Comparison of ENCODE assay signal across 21 mouse cellular contexts in the genomic region with DNA sequence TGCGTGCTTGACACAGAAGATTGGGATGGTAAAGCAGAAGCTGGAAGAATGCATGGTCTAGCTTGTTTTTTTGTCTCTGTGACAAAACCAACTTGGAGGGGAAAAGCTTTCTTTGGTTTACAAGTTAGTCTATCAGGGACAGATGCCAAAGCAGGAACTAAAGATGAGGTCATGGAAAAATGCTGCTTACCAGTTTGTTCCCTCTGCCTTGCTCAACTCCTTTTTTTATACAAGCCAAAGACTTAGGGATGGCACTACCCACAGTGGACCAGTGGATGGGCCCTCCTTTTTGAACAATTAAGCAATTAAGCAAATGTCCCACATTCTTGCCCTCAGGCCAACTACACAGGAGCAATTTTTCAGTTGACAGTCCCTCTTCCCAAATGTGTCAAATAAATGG. TPM values are rescaled to one million over a fixed set of nuclear protein-coding genes. Genes with fewer than 3 reads are reported as not detected.
A peak's percentile ranks its signal among the peaks of the same experiment; 100 is the strongest.
DNase-seq lines count a peak whose midpoint lies in the region; ATAC-seq and TF ChIP-seq lines count a peak whose summit lies in the region.
"Had no signal": no experiment of that assay in that cellular context is flagged by ENCODE, and none has a peak within 500 bp of the region (broad histone marks: within the 10 kb centered on the region; RNA-seq: fewer than 3 reads in every experiment).

No protein-coding gene starts in this region.

- H3K27ac ChIP-seq in lung, postnatal 0 days (ENCODE audit: low read length): no peak overlapping the region
- H3K27ac ChIP-seq: forebrain, embryonic 15.5 days; heart, embryonic 10.5 days; hindbrain, embryonic 13.5 days; hindbrain, postnatal 0 days had no signal

- peak; percentile 2 for DNase-seq in adrenal gland, adult 2 months
- no peak for DNase-seq in adrenal gland, postnatal 10 days
- peak; percentile 21 for DNase-seq in lung, postnatal 0 days (ENCODE audit: low spot score)
- no peak for DNase-seq in lung, postnatal 14 days
- peak; percentile 18 for DNase-seq in 3T3-L1 (ENCODE audit: low read depth, low spot score)
- DNase-seq in brain, embryonic 14.5 days (ENCODE audit: low read depth): peak; percentile 5
- no peak for DNase-seq in ovary, postnatal 36 days (ENCODE audit: low spot score)
- DNase-seq in left cerebral cortex, postnatal 25 days (ENCODE audit: low spot score in 2 of 2): no peak
- DNase-seq: adrenal gland, postnatal 14 days; cerebellum, adult 2 months; cerebellum, postnatal 10 days; gastrocnemius, postnatal 14 days; heart, adult 11 months; heart, postnatal 14 days had no signal

- H3K9me3 ChIP-seq in lung, postnatal 0 days (ENCODE audit: low read length): no peaks in the 10 kb centered on the region
- H3K9me3 ChIP-seq: forebrain, embryonic 15.5 days; heart, embryonic 10.5 days; hindbrain, embryonic 13.5 days had no signal

- ATAC-seq in lung, postnatal 0 days: no peak
- ATAC-seq: forebrain, embryonic 15.5 days; hindbrain, postnatal 0 days had no signal

- TF ChIP-seq POLR2A in brain, embryonic 14.5 days (IDR thresholded peaks at IDR 0.05; ENCODE audit: borderline replicate concordance, extremely low read depth, insufficient read depth, insufficient read length, poor library complexity, severe bottlenecking): no peak

- intact Hi-C loops in left cerebral cortex, postnatal 25 days (cut with DNase I): no loop called here

- H3K4me2 ChIP-seq in lung, postnatal 0 days (replicated peaks; ENCODE audit: low read depth, low read length): no peak overlapping the region
- H3K4me2 ChIP-seq: forebrain, embryonic 15.5 days; hindbrain, embryonic 13.5 days had no signal

- WGBS in lung, postnatal 0 days: 90% methylated on average over 1 of the region's 1 CpGs

- no peaks in the 10 kb centered on the region for H3K36me3 ChIP-seq in lung, postnatal 0 days (ENCODE audit: insufficient read depth, low read length)
- H3K36me3 ChIP-seq: forebrain, embryonic 15.5 days; heart, embryonic 10.5 days; hindbrain, embryonic 13.5 days had no signal

- TF ChIP-seq CTCF in lung, postnatal 0 days (IDR thresholded peaks at IDR 0.05): no peak
- no peak for TF ChIP-seq CTCF in brain, embryonic 14.5 days (IDR thresholded peaks at IDR 0.05; ENCODE audit: borderline replicate concordance, extremely low read depth, insufficient read depth, insufficient read length)

- no peak for TF ChIP-seq EP300 in lung, postnatal 0 days (IDR thresholded peaks at IDR 0.05)

- no peaks in the 10 kb centered on the region for H3K4me1 ChIP-seq in lung, postnatal 0 days (ENCODE audit: insufficient read depth, low read depth, low read length)
- H3K4me1 ChIP-seq: forebrain, embryonic 15.5 days; heart, embryonic 10.5 days; hindbrain, embryonic 13.5 days had no signal

- H3K9ac ChIP-seq in lung, postnatal 0 days (replicated peaks; ENCODE audit: low read depth): no peak overlapping the region
- H3K9ac ChIP-seq: forebrain, embryonic 15.5 days; hindbrain, embryonic 13.5 days had no signal

- no peak overlapping the region for H3K4me3 ChIP-seq in lung, postnatal 0 days (ENCODE audit: low read depth, low read length)
- H3K4me3 ChIP-seq: forebrain, embryonic 15.5 days; heart, embryonic 10.5 days; hindbrain, embryonic 13.5 days had no signal

- no peaks in the 10 kb centered on the region for H3K27me3 ChIP-seq in lung, postnatal 0 days (replicated peaks; ENCODE audit: insufficient read depth, low read length)
- H3K27me3 ChIP-seq: forebrain, embryonic 15.5 days; hindbrain, embryonic 13.5 days had no signal

RNA-seq across cellular contexts. Expression of a gene that starts 42.8 kb away (rescaled TPM):
- total RNA-seq in adrenal gland, adult 2 months (2021): 1 to 10 TPM; 3.0 to 3.5 TPM
- 1.9 and 2.3 TPM in 2 replicates for polyA plus RNA-seq in adrenal gland, adult 2 months (2012; rRNA removed)
- 1 to 10 TPM; 6.7 to 7.6 TPM for total RNA-seq in adrenal gland, postnatal 10 days (2021)
- 13.8 and 16.7 TPM in 2 replicates for polyA plus RNA-seq in lung, postnatal 0 days (2015; fragmentation: Nextera tagmentation; extraction: Ambion mirVana)
- 8.4 and 18.0 TPM in 2 replicates for polyA plus RNA-seq in brain, embryonic 14.5 days (2012; rRNA removed)
- total RNA-seq in left cerebral cortex, postnatal 25 days (2021): 10 to 100 TPM; 89.4 to 93.4 TPM
- total RNA-seq: hematopoietic stem cell, adult 5-6 weeks; MEL had no signal
- polyA plus RNA-seq: C2C12 had no signal

Comparison
In these comparisons a context has a peak if more than half of its experiments do, and no peak if none do; other contexts are left out.
1. DNase-seq: peak in adrenal gland, adult 2 months (single experiment), lung, postnatal 0 days (single experiment), 3T3-L1 (single experiment) and brain, embryonic 14.5 days (single experiment); none in adrenal gland, postnatal 10 days (single experiment), lung, postnatal 14 days (single experiment), ovary, postnatal 36 days (single experiment) and left cerebral cortex, postnatal 25 days (0 of 2).
2. RNA of a gene that starts 42.8 kb away (total RNA-seq): 89.4 to 93.4 TPM in left cerebral cortex, postnatal 25 days; 6.7 to 7.6 TPM in adrenal gland, postnatal 10 days and 3.0 to 3.5 TPM in adrenal gland, adult 2 months; every median in the first group is over 10 times any median in the second.